Mouse (Mus musculus) hindbrain, postnatal 0 days (tissue): ENCODE measurements around the gene Ncbp3. TPM values are rescaled to one million over a fixed set of nuclear protein-coding genes. Genes with fewer than 3 reads are reported as not detected.
A peak's percentile ranks its signal among the peaks of the same experiment; 100 is the strongest.

ENCODE experiments used
- ATAC-seq: fragments of 200-750 bp; cut with Nextera tagmentation; 2 replicates; pipeline ENCODE4 v1.8.0; 2017; ENCODE audit warnings: mild to moderate bottlenecking, moderate TSS enrichment, moderate library complexity
- DNase-seq: peaks from one replicate; pipeline ENCODE4 v3.0.0-alpha.2; 2015; ENCODE audit warnings: low spot score
- H3K27ac ChIP-seq: fragments of 300-500 bp; sonication (generic); 2 replicates; pipeline ENCODE4 v1.5.1; 2014; ENCODE audit warnings: mild to moderate bottlenecking
- H3K27me3 ChIP-seq: fragments of 300-500 bp; sonication (generic); 2 replicates; pipeline ENCODE4 v1.6.1; 2014; ENCODE audit warnings: low read length, mixed read lengths; ENCODE audit not compliant: insufficient read depth
- H3K36me3 ChIP-seq: fragments of 300-500 bp; sonication (generic); 2 replicates; pipeline ENCODE4 v1.6.1; 2014; ENCODE audit warnings: low read length, mixed read lengths; ENCODE audit not compliant: insufficient read depth
- H3K4me1 ChIP-seq: fragments of 300-500 bp; sonication (generic); 2 replicates; pipeline ENCODE4 v1.6.1; 2014; ENCODE audit warnings: antibody characterized with exemption, low read length, mixed read lengths; ENCODE audit not compliant: insufficient read depth
- H3K4me2 ChIP-seq: fragments of 300-500 bp; sonication (generic); 2 replicates; pipeline ENCODE4 v1.6.1; 2014; ENCODE audit warnings: low read depth, mild to moderate bottlenecking, low read length, moderate library complexity, mixed read lengths
- H3K4me3 ChIP-seq: fragments of 300-500 bp; sonication (generic); 2 replicates; pipeline ENCODE4 v1.5.1; 2014; ENCODE audit warnings: low read length
- H3K9ac ChIP-seq: fragments of 300-500 bp; sonication (generic); replicated peaks from 2 replicates; pipeline ENCODE4 v1.6.1; 2014; ENCODE audit warnings: mild to moderate bottlenecking, low read length, moderate library complexity, mixed read lengths
- H3K9me3 ChIP-seq: fragments of 300-500 bp; sonication (generic); 2 replicates; pipeline ENCODE4 v1.6.1; 2016; ENCODE audit warnings: low read length, mixed read lengths
- CTCF ChIP-seq: IDR thresholded peaks from 2 replicates; pipeline ENCODE4 v1.5.1; 2016; ENCODE audit warnings: antibody characterized with exemption, control low read depth, low read depth
- WGBS: fragments of 180-500 bp; shearing (Covaris S2); extraction: QIAGEN DNeasy Blood & Tissue Kit; methylation state at CpG from one replicate; pipeline ENCODE4 v1.1.7; 2014; 5-methylcytosine and 5-hydroxymethylcytosine counted together
- polyA plus RNA-seq: library from polyadenylated mRNA; unstranded; fragments of >200 nt; fragmentation: Nextera tagmentation; extraction: Ambion mirVana; gene quantifications from 2 replicates; pipeline ENCODE4 v1.2.1, GENCODE M21; 2015
- total RNA-seq: library from RNA; depleted of rRNA; stranded (reverse); fragments of >200 nt; gene quantifications from 2 replicates; pipeline ENCODE4 v1.2.3, GENCODE M21; 2014

Ncbp3 gene
- total and polyA plus RNA-seq, 2 experiments from 2014 or later, result 6.9 to 7.3 TPM

DNA sequence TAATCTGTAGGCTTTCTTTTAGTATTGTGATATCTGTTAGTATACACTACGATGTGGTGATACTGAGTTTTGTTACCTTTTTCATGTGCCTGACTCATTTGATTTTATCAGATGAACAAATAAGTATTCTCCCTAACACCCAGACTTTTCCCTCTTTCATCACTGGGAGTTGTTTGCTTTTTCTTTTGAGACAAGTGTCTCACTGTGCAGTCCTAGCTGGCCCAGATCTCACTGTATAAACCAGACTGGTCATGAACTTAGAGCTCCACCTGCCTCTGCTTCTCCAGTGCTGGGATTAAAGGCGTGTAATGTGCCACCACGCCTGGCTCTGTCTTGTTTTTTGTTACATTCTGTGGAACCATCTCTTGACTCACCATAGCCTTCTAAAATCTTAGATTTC is 12.0 kb downstream of the Ncbp3 start:
- H3K4me1 ChIP-seq, result no peaks in the 10 kb centered on the region
- no peak overlapping the region for H3K4me3 ChIP-seq
- no peak for DNase-seq
- H3K9ac ChIP-seq, result no peak overlapping the region
- H3K9me3 ChIP-seq, result no peaks in the 10 kb centered on the region
- no peak overlapping the region for H3K4me2 ChIP-seq
- ATAC-seq, result no peak
- H3K27me3 ChIP-seq, result no peaks in the 10 kb centered on the region
- H3K27ac ChIP-seq, result no peak overlapping the region
- peaks cover 16% of the 10 kb centered on the region; the same call in 1 of the 2 replicates for H3K36me3 ChIP-seq
- TF ChIP-seq CTCF, result no peak
- 94% methylated on average over 3 of the region's 3 CpGs for WGBS

DNA sequence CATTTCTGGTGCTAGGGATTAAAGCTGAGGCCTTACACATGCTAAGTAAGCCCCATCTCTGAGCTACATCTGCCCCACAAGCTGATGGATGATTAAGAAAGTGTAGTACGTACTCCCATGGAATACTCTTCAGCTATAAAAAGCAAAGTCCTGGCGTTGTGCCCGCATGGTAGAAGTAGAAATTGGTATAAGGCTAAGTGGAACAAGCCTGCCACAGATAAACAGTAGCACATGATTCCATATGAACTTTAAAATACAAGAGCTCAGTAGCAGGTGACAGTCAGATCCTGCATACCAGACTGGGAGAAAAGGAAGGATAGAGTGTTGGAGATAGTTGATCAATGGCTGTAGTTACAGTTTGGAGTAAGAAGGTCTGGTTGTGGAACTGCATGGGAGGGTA is 13.8 kb downstream of the Ncbp3 start:
- TF ChIP-seq CTCF, result no peak
- no peak overlapping the region for H3K27ac ChIP-seq
- H3K9me3 ChIP-seq, result no peaks in the 10 kb centered on the region
- no peak for DNase-seq
- WGBS, result 96% methylated on average over 3 of the region's 3 CpGs
- no peaks in the 10 kb centered on the region for H3K4me1 ChIP-seq
- H3K9ac ChIP-seq, result no peak overlapping the region
- no peak for ATAC-seq
- H3K36me3 ChIP-seq, result peaks cover 18% of the 10 kb centered on the region
- no peaks in the 10 kb centered on the region for H3K27me3 ChIP-seq
- H3K4me2 ChIP-seq, result no peak overlapping the region
- H3K4me3 ChIP-seq, result no peak overlapping the region

GRCm38 (mm10) chr11:73071839-73072238 is 24.3 kb downstream of the Ncbp3 start:
- H3K36me3 ChIP-seq, result peaks cover 50% of the 10 kb centered on the region
- H3K9me3 ChIP-seq, result no peaks in the 10 kb centered on the region
- WGBS, result 91% methylated on average over 3 of the region's 3 CpGs

GRCm38 (mm10) chr11:73076295-73076694 is 28.7 kb downstream of the Ncbp3 start:
- peak; percentile 35 for DNase-seq
- no peaks in the 10 kb centered on the region for H3K4me1 ChIP-seq
- H3K27ac ChIP-seq, result no peak overlapping the region; the same call in 1 of the 2 replicates
- no peak overlapping the region for H3K4me3 ChIP-seq
- no peaks in the 10 kb centered on the region for H3K27me3 ChIP-seq
- whole genome bisulfite sequencing, result 64% methylated on average over 4 of the region's 4 CpGs
- ATAC-seq, result no peak
- H3K36me3 ChIP-seq, result peaks cover 48% of the 10 kb centered on the region
- no peak overlapping the region for H3K4me2 ChIP-seq
- H3K9ac ChIP-seq, result no peak overlapping the region
- H3K9me3 ChIP-seq, result no peaks in the 10 kb centered on the region
- TF ChIP-seq CTCF, result no peak

More at GRCm38 (mm10) chr11:73071839-73072238, 24.3 kb downstream of the Ncbp3 start:
- peak; percentile 45 for DNase-seq
- Histone ChIP-seq H3K27me3 (no peaks in the 10 kb centered on the region), H3K4me2 (no peak overlapping the region), H3K4me1 (no peaks in the 10 kb centered on the region), H3K9ac (no peak overlapping the region), H3K27ac (no peak overlapping the region), H3K4me3 (no peak overlapping the region)
- TF ChIP-seq CTCF, result peak; percentile 69
- no peak for ATAC-seq

GRCm38 (mm10) chr11:73076733-73077132 is 29.1 kb downstream of the Ncbp3 start:
- no peak overlapping the region for H3K4me3 ChIP-seq
- no peak for TF ChIP-seq CTCF
- no peaks in the 10 kb centered on the region for H3K9me3 ChIP-seq
- H3K4me2 ChIP-seq, result no peak overlapping the region
- H3K4me1 ChIP-seq, result no peaks in the 10 kb centered on the region
- no peak for ATAC-seq
- no peak overlapping the region; the same call in 1 of the 2 replicates for H3K27ac ChIP-seq
- no peak overlapping the region for H3K9ac ChIP-seq
- WGBS, result 52% methylated on average over 4 of the region's 4 CpGs
- DNase-seq, result peak; percentile 34
- H3K27me3 ChIP-seq, result no peaks in the 10 kb centered on the region
- H3K36me3 ChIP-seq, result peaks cover 51% of the 10 kb centered on the region

- peak; percentile 11 for DNase-seq
- Histone ChIP-seq H3K36me3 (peaks cover 51% of the 10 kb centered on the region), H3K27ac (no peak overlapping the region), H3K4me3 (no peak overlapping the region), H3K4me1 (no peaks in the 10 kb centered on the region), H3K27me3 (no peaks in the 10 kb centered on the region), H3K9ac (no peak overlapping the region), H3K9me3 (no peaks in the 10 kb centered on the region), H3K4me2 (no peak overlapping the region)
- no peak for ATAC-seq
- WGBS, result 74% methylated on average over 6 of the region's 6 CpGs
- no peak for TF ChIP-seq CTCF
Observed at GRCm38 (mm10) chr11:73077211-73077720, 29.7 kb downstream of the Ncbp3 start.

GRCm38 (mm10) chr11:73078615-73079014 is 31.0 kb downstream of the Ncbp3 start:
- no peak for DNase-seq
- ATAC-seq, result no peak
- WGBS, result 85% methylated on average over 8 of the region's 8 CpGs
- Histone ChIP-seq H3K4me3 (no peak overlapping the region), H3K27me3 (no peaks in the 10 kb centered on the region), H3K27ac (no peak overlapping the region), H3K36me3 (peaks cover 45% of the 10 kb centered on the region), H3K9me3 (no peaks in the 10 kb centered on the region), H3K4me2 (no peak overlapping the region), H3K9ac (no peak overlapping the region), H3K4me1 (no peaks in the 10 kb centered on the region)
- TF ChIP-seq CTCF, result no peak
